Comparison of ENCODE assay signal across 8 mouse cellular contexts in the genomic region with DNA sequence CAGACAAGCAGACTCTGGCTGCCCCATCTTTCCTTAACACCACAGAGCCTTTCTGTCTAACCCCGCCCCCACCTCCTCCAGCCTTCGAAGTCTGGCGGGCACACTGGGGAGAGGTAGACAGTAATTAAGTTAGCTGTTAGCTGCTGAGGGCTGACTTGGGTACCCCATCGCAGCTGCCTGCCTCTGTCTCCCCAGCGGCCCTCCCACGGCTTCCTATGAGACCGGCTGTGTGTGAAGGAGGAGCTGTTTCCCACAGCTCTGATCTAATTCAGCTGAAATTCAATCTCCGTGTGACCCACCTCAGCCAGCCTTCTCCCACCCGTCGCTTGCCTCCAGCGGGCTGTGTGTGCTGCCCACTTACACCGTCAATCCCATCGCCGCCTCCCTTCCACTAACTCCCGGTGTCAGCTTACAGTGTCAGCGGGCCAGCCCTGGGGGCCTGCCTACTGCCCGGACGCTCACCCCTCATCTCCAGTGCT.
DNase-seq lines count a peak whose midpoint lies in the region; ATAC-seq lines count a peak whose summit lies in the region.

No protein-coding gene starts in this region.

- H3K9me3 ChIP-seq in embryonic facial prominence, embryonic 15.5 days (replicated peaks): no peaks in the 10 kb centered on the region
- H3K9me3 ChIP-seq in heart, embryonic 14.5 days (ENCODE audit: control insufficient read depth, low read length): no peaks in the 10 kb centered on the region

- peak overlapping the region; percentile 51 for H3K4me2 ChIP-seq in embryonic facial prominence, embryonic 15.5 days (replicated peaks)
- H3K4me2 ChIP-seq in heart, embryonic 14.5 days (ENCODE audit: low read length): peak overlapping the region; percentile 67

- peaks cover 29% of the 10 kb centered on the region for H3K4me1 ChIP-seq in embryonic facial prominence, embryonic 15.5 days
- H3K4me1 ChIP-seq in heart, embryonic 14.5 days (ENCODE audit: control insufficient read depth in 2 of 2, insufficient read depth in 2 of 2, low read length in 2 of 2): peaks cover 32 to 38% of the 10 kb centered on the region in 2 experiments

- H3K36me3 ChIP-seq in embryonic facial prominence, embryonic 15.5 days: no peaks in the 10 kb centered on the region
- H3K36me3 ChIP-seq in heart, embryonic 14.5 days (ENCODE audit: control insufficient read depth, insufficient read depth, low read length): no peaks in the 10 kb centered on the region

- no peak overlapping the region for H3K9ac ChIP-seq in embryonic facial prominence, embryonic 15.5 days
- H3K9ac ChIP-seq in heart, embryonic 14.5 days (ENCODE audit: low read length): peak overlapping the region; percentile 55

- H3K4me3 ChIP-seq in embryonic facial prominence, embryonic 15.5 days (replicated peaks): peak overlapping the region; percentile 27
- H3K4me3 ChIP-seq in heart, embryonic 14.5 days (ENCODE audit: control insufficient read depth in 1 of 2, insufficient read depth in 1 of 2, low read depth in 1 of 2, low read length in 2 of 2): peak overlapping the region; percentile 24 to 37

- peak; percentile 16 to 24 for DNase-seq in spleen, postnatal 10 days (ENCODE audit: low spot score in 2 of 2)
- no peak for DNase-seq in spleen, postnatal 4 days (ENCODE audit: low spot score in 2 of 2)
- peak; percentile 17 to 39 for DNase-seq in layer of hippocampus, postnatal 10 days (ENCODE audit: low spot score in 2 of 2)
- DNase-seq in lung, postnatal 36 days: peak; percentile 31
- peak; percentile 42 for DNase-seq in right cerebral cortex, postnatal 25 days
- DNase-seq in spleen, postnatal 14 days (ENCODE audit: low spot score in 2 of 2): no peak

- WGBS in embryonic facial prominence, embryonic 15.5 days: under 1% methylated on average over 18 of the region's 18 CpGs
- under 1% methylated on average over 18 of the region's 18 CpGs for WGBS in heart, embryonic 14.5 days

- H3K27me3 ChIP-seq in embryonic facial prominence, embryonic 15.5 days: no peaks in the 10 kb centered on the region
- H3K27me3 ChIP-seq in heart, embryonic 14.5 days (ENCODE audit: control insufficient read depth, insufficient read depth, low read length): no peaks in the 10 kb centered on the region

- H3K27ac ChIP-seq in embryonic facial prominence, embryonic 15.5 days (replicated peaks): peak overlapping the region; percentile 56
- peak overlapping the region; percentile 46 to 70 for H3K27ac ChIP-seq in heart, embryonic 14.5 days (replicated peaks in 1 of 2; ENCODE audit: control insufficient read depth in 1 of 2, insufficient read depth in 1 of 2, low read depth in 2 of 2, low read length in 2 of 2)

- peak; percentile 91 for ATAC-seq in embryonic facial prominence, embryonic 15.5 days (ENCODE audit: insufficient number of reproducible peaks, low FRiP score, low TSS enrichment, low read depth)
- peak; percentile 70 for ATAC-seq in heart, embryonic 14.5 days (ENCODE audit: insufficient number of reproducible peaks, insufficient read depth, low FRiP score, low read depth)

Comparison
In these comparisons a context has a peak if more than half of its experiments do, and no peak if none do; other contexts are left out.
1. DNase-seq: peak in spleen, postnatal 10 days (2 of 2), layer of hippocampus, postnatal 10 days (2 of 2), lung, postnatal 36 days (single experiment) and right cerebral cortex, postnatal 25 days (single experiment); none in spleen, postnatal 4 days (0 of 2) and spleen, postnatal 14 days (0 of 2).